Mouse (Mus musculus): Measurements from ENCODE around the gene Fxyd1.

Gene Fxyd1

DNA sequence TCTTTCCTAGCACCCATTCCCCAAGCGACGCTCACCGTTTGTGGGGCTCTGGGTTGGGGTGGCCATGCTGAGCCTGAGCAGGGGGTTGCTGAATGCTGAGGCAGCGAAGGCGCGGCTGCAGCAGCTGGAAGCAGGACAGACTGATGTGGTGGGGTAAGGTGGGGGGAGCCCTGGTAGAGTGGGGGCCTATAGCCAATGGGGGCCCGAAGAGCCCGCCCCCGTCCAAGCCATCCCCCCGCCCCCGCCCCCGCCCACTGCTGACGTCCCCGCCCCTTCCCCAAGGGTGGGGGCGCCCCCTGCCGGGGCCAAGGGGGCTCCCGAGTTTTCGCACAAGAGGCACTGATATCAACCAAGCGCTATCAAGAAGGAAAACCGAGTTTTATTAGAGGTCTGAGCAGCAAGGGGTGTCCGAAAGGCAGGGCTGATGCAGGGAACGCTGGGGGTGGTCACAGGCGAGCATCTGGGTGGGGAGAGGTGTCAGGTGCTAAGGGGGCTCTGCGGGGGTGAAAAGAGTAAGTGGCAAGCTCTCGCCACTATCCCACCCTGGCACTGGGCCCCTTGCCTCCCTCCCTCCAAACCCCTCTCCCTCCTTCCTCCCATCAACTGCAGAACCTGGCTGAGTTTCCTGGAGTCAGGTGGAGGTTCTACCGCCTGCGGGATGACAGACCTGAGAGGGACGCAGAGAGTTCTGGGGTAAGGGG is 5.5 kb downstream of the Fxyd1 start, which contains the start of gene Fxyd7:
TSS of gene Fxyd7 (minus strand) at position 147 of the 701 bp plus-strand sequence.
- DNase-seq = no peak

DNA sequence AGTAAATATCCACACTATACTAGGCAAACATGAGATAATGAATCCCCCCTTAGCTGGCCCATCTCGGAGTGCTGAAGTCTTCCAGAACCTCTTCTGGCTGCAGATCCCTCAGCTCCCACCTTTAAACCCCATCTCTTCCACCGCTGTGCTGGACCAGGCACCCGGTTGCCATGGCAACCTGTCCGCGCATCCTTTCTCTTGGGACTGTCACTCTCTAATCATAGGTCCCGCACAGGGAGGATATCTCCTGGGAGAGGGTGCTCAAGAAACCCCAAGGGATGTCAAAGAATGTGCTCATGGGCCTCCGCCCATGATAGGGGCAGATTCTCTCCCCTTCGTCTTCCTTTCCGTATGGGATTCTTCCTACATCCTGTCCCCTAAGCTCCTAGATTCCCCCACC is 6.1 kb downstream of the Fxyd1 start:
- DNase-seq = no peak

DNA sequence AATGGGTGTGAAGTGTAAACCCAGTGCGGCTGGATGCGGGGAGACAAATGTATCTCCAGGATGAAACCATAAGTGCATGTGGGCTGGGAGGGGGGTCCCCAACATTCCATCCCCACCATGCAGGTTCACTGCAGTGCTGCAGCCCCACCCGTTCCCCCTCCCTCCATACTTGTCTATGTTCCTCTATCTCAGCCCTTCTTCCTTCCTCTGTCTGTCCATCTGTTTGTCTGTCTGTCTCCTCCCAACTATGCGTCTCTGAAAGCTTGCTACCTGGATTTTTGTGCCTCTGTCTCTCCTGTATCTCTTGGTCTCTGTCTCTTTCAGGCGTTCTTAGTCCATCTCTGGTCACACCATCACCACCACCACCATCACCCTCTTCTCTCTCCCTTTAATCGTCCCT is 6.5 kb downstream of the Fxyd1 start:
- no peak for DNase-seq

DNA sequence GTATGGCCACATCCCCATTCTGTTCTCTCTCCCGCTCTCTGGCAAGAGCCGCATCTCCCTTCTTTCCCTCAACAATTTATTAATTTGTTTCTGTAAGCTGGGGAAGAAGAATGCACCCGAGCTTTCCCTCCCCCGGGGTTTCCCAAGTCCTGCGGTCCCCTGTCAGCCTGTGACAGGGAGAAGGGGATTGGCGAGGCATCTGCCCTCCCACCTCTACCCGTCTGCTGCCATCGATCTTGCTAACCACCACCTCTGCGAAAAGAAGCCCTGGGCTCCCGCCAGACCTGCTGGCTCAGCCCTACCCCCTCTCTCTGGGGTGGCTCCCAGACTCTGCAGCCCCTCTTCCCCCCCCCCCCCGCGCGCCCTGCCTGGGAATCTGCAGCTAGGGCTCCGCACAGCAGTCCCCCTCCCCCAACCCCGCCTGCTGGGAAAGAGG is 7.1 kb downstream of the Fxyd1 start:
- DNase-seq = no peak

DNA sequence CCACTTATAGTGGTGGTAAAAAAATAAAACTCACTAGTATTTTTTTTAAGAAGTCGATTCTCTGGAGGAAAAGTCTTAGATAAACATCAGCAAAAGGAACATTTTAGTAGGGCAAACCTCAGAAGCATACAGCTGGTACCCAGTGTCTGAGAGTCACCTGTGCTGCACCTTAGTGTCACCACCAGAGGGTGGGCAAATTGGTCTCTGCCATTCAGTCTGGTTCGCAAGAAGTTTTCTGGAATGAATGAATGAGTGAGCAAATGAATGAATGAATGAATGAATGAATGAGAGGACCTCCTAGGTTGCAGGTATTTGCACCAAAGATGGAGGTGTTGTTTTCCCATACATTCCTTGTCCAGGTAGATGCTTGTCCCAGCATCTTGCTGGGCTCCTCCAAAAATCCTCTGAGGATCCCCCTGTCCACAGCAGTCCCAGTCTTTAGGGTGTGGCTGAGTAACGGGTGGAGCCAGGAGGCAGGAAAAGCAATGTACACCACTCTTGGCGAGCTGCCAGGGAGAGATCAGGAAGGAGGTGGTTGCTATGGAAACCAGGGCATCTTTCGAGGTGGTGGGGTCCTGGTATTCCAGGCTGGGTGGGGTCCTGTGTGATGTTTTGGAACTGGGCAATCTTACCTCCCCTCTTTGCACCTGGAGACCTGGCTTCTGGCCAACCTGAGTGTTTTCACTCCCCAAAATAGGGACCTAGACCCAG is 7.7 kb downstream of the Fxyd1 start:
- no peak for DNase-seq

DNA sequence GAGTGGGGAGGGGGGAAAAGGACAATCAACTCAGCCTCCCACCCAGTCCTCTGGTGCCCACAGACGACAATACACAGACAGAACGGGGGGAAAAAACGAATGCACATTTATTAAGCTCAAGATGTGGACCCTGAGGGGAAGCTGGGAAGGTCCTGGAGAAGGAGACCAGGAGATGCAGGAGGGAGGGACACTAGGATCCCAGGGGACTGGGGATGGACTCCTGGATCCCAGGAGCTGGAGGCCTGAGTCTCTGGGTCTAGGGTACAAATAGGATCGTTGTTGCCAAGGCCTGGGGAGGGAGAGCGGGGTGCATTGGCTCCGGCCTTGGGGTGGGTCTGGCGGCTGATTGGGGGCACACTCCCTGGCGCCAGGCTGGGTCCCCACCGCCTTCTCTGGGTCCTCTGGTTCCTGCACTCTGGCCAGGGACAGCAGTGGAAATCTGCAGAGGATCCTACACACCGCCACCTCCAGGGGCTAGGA is 14.5 kb downstream of the Fxyd1 start, which contains the start of gene Fxyd5:
TSS of gene Fxyd5 (minus strand) at position 51 of the 480 bp plus-strand sequence.
- DNase-seq = no peak

DNA sequence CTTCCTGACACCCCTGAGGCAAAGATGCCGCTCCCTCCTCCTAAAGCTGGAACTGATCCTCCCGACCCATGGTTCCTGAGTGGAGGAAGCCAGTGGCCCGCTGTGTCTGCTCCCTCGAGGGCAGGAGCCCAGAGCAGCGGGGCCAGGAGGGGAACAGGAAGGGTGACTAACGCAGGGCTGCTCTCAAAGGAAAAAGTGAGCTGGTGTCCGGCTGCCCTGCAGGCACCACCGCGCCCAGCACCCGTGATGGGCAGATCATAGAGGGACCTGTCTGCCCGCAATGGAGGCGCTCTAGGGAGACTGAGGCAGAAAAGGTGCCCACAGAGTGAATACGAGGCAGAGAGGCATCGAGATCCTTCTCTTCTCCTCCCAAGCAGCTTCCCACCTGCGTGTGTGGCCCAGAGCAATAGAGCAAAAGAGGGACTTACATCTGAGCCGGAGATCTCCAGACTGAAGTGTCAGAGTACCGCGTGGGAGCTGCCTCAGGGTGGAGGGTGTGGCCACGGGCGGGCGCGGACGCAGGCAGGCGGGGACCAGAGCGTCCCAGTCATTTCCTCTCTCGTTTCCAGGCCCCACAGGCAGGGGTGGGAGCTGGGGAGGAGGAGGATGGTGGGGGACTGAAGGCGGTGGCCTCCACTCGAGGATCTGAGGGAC is 15.2 kb downstream of the Fxyd1 start:
- DNase-seq = peak; percentile 82

DNA sequence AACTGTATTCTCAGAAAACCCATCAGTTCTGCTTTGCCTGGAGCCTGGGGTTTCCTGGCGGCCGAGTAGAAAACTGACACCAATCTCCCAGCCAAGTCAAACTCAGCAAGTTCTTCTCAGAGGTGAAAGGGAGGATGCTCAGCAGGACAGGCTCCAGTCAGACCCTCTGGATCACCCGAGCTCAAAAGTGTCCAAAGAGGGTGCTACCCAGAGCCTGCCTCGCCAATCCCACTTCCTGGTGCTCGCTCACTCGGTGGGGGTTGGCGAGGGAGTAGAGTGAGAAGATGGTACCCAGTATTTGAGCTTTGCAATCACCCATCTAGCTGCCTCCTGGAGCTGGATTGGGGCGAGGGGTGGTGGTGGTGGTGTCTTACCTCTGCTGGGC is 16.0 kb downstream of the Fxyd1 start:
- no peak for DNase-seq

DNA sequence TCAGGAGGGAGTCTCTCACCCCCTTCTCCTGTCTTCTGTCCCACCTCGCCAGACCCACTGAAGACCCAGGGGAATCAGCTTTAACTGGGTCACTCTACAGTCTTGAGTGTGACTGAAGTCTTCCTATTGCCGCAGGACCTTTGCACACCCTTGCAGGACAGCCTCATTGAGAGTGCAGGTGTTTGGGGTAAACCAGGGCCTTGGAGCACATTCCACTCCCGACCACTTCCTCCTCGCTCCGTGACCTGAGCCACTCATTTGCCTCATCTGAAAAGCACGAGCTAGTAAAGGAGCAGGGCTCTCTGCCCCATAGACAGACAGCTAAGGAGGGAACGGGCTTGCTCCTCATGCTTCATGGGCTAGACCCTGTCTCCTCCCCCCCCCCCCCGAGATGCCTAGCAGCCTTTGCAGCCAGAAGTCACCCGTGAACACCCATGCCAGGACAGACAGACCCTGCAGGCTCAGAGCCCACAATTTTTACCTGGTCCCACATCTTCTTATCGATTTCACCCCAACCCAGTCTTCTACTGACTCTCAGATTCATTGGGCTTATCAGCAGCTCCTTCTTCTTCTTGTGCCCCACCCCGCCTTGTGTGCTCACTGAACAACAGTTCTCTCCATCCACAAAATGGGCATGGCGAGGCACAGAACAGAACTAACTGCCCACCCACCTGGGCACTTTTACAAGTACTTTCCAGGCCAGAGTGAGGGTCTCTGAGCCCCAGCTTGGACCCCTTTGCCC is 16.5 kb downstream of the Fxyd1 start:
- DNase-seq = no peak

DNA sequence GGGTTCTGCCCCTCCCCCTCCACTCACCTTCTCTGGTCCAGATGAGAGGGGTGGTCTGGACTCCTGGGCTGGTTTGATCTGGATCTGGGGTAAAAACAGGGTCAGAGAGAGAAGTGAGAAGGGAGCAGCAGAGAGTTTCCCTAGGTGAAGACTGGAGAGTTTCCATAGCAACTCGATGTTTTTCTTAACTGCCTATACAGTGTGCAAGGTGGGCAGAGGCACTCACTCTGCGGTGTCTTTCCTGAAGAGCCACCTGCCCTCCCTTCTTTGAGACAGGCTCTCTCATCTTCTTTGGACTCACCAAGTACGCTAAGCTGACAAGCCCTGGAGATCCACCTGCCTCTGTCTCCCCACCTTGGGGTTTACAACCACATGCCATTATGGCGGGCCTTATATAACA is 18.0 kb downstream of the Fxyd1 start:
- DNase-seq = no peak

DNA sequence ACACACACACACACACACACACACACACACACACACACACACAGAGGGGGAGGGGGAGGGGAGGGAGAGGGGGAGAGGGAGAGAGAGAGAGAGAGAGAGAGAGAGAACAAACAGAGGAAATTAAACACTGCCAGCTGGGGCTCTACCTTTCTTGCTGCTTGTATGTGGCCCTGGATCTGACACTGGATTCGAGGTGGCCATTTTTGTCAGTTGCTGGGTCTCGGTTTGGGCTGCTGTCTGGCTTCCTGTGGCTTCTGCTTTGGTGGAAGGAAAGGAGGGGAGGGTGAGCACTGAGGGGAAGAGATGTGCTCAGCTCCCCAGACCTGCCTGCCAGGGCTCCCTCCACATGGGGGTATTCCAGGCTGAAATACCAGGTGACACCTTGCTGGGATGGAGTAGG is 19.3 kb downstream of the Fxyd1 start:
- DNase-seq = no peak

DNA sequence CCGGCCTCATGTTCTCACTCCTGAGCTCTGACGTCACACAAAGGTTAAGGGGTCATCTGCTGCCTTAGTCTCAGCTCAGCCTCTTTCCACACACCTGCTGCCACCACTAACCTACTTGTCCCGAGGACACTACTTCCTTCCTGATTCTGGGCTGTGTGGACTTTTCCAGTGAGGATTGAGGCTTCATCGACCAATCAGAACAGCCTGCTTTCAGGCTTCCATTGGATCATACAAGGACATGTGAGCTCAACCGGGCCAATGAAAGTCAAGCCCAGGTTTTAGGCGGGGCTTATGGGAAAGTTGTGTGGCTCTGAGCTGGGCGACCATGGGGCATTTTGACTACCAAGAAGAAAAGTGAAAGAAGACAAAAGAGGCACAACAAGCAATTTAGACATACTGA is 20.1 kb downstream of the Fxyd1 start:
- DNase-seq = peak; percentile 22

DNA sequence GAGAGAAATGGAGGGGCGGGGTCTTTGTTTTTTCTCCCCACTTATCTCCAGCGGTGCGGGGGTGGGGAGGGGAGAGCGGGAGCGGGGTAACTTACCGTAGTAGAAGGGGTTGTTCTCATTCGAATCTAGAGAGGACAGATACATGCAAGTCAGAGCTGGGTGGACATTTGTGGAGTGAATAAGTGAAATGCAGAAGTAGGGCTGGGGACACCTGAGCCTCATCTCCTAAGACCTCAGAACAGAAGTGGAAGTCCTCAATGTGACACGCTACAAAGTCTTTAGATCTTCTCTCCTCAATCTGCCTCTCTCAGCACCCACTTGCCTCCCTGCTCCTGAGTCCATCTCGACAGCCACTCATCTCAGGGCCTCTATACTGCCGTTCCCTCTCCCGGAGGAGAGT is 21.7 kb downstream of the Fxyd1 start:
- no peak for DNase-seq

DNA sequence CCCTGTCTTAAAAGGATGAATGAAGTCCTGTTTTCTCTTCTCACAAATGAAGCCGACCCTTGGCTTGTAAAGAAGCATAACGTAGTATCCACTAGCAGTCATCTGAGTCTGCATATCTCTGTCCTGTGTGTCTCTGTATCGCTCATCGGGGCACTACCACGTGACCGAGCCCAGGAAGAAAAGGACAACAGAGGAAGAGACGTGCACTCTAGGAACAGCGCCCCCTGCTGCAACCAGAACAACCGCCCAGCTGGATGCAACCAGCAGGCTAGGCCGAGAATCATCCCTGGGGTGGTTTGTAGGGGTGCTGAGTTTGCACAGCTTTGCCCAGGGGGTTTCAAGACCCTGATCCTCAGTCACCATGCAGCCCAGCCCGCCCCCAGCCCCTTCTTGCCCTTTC is 22.2 kb downstream of the Fxyd1 start:
- peak; percentile 60 for DNase-seq

DNA sequence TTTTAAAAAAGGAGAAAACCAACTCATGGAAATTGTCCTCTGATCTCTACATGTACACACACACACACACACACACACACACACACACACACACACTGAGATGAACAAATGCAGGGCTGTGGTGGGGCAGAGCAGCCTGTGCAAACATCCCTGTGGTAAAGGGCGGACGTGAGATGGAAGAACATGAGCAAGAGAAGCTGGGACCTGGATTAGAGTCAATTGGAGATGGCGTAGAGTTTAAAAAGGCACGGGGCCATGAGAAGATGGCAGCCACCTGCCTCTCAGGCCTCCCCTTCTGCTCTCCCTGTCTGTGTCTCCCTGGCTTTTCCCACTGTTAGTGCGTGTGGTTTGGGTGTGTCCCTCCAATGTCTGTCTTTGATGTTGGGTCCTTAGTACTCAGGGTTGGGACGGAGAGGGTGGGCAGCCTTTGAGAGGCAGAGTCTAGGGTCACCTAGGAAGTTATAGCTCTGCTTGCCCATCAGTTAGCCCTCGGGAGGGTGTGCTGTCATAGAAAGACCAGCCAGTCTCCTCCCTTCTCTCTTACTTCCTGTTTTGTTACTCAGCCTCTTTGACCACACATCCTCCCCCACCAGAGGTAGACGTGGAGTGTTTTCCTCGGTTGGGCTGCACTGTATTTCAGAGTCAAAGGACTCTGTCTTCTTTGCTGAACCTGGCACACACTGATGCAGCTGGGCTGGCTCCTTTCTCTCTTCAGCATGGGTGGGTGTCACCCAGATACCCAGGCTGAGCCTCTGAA is 23.4 kb downstream of the Fxyd1 start:
- peak; percentile 76 for DNase-seq

DNA sequence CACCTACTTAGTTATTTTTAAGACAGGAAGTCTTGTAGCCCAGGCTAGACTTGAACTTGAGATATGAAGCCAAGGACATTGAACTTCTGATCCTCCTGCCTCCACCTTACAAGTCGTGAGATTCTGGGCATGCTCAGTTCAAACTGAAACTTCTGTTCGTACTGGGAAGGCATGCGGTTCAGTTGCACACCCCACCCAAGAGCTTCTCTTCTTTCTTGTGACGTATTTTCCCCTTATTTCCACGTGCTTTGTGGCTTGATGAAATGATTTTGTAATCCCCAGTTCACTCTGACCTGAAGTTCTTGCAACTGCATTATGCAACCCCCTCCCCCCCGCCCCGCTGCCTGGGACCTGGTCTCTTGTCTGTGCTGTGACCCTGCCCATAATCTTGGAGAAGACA is 25.3 kb downstream of the Fxyd1 start:
- peak; percentile 46 for DNase-seq

DNA sequence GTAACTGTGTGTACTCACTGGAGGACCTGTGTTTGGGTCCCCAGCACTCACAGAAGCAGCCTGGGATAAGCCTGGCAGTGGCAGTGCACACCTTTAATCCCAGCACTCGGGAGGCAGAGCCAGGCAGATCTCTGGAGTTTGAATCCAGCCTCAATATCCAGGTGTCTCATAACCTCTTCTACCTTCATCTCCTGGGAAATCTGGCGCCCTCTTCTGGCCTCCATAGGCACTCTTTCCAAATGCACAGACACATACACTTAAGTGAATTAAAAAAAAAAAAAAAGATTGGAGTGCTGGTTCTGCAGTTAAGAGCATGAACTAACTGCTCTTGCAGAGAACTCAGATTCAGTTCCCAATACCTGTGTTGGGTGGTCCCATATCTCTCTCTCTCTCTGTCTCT is 26.3 kb downstream of the Fxyd1 start:
- no peak for DNase-seq

DNA sequence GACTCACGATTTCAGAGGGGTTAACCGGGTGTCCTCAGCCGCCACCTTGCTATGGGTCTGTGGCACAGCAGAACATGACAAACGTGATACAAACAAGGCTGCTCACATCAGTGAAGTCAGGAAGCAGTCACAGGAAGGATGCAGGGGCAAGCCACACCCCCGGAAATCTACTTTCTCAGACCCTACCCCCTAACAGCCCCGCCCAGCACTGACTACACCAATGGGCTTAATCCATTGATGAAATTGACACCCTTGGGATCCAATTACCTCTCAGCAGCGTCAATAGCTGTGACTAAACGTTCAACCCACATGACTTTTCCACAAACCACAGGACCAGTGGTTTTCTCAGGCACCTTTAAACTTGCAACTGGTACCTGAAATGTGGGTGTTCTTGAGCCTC is 28.4 kb downstream of the Fxyd1 start:
- DNase-seq = no peak

DNA sequence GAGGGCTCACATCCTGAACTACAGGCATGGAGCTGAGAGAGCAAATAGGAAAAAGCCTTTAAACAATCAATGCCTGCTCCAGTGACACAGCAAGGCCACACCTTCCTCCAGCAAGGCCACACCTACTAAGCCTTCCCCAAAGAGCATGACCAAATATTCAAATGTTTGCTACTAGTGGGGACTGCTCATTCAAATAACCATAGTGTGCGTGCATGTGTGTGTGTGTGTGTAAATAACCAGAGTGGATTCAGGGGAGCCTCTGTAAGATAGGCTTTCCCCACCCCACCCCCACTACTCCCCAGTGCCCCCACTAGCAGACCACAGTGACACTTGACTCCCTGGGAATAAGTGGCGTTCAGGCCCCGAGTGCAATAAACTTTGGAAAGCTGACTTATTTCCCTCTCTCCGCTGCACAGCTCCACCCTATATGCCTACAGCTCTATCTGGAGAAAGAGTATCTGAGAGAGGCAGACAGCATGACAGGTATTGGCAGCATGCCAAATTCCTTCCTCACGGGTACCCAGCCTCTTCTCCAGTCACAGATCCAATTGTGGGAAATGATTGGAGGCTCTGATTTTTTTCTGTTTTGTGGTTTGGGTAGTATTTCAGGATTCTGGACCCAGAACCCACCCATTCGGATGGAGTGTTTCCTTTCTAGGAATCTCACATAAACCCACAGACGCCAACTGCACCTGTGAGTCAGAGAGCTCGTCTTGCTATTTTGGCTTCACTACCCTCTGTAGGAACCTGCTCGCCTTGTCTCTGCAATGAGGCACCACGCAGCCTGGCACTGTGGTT is 39.7 kb downstream of the Fxyd1 start:
- DNase-seq = peak; percentile 34

DNA sequence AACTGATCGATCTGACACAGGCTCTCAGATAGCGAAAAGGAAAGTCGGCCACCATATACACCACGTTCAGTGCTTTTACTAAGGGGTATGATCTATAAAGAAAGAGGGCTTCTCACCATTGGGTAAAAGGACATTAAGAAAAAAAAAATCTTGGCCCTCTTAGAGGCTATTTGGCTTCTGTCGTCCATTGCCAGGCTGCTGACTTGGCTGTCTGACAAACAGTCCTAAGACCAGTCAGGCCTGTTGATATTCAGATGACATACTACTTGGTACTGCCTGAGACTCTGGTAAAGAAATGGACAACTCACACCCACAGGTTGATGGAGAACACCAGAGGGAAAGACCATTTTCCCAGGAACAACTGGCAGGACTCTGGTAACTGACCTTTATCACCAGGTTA is 44.0 kb downstream of the Fxyd1 start:
- DNase-seq = no peak

DNA sequence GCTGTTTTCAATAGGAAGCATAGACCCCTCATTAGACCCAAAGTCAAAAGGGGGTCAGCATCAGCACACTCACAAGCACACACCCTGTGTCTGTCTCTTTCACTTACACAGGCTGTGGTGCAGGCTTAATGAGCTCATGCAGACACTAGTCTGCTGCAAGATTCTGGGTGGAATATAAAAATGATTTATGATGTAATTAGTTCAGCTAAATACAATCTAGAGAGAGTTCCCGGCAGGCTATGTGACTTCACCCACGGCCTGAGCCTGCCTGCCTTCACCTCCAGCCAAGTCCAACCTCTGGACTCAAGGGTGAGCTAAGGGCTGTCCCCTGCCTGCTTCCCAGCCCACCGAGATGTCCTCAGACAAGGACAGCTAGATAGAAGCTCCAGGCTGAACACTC is 48.1 kb downstream of the Fxyd1 start:
- DNase-seq = no peak

DNA sequence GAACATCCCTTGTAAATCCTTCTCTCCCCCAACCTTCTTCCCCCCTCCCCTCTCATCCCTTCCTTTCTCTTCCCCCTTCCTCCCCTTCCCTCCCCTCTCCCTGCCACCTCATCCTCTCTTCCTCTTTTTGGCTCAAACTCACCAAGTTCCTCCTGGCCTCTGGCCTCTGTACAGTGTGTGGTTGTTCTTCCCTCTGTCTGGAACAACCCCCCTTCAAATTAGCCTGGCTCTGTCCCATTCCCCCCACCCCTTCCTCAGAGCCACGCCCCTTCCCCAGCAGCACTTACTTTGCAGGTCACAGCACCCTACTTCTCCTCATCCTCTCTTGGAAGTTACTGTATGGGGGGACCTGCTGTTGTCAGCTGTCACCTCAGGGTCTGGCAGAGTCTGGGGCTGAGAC is 48.8 kb downstream of the Fxyd1 start:
- DNase-seq = peak; percentile 32
